Mouse (Mus musculus) urinary bladder, postnatal 0 days (tissue): ENCODE data around the gene Agtpbp1. TPM values are rescaled to one million over a fixed set of nuclear protein-coding genes. Genes with fewer than 3 reads are reported as not detected.

Source experiments
- polyA plus RNA-seq: library from polyadenylated mRNA; unstranded; fragments of >200 nt; fragmentation: Nextera tagmentation; extraction: Ambion mirVana; gene quantifications from 2 replicates; pipeline ENCODE4 v1.2.1, GENCODE M21; 2015

Agtpbp1 gene
- polyA plus RNA-seq = 17.9 and 20.9 TPM in 2 replicates

GRCm38 (mm10) chr13:59584947-59585647 lies at the start of gene Agtpbp1, which contains the start of gene Naa35:
Gene Agtpbp1, minus strand, starts transcription at chr13:59585227.
Gene Naa35, plus strand, starts transcription at chr13:59585259.

Other genes with a start within 250 kb of the Agtpbp1 start
- 46.9 and 55.7 TPM in 2 replicates for gene Naa35, start within 50 bp of the Agtpbp1 start, polyA plus RNA-seq
- gene Golm1, start 90.6 kb upstream of the Agtpbp1 start, polyA plus RNA-seq = 17.8 and 18.2 TPM in 2 replicates
- gene 4921517D22Rik, start 108.9 kb upstream of the Agtpbp1 start, polyA plus RNA-seq = not detected in 2 replicates
- gene Spata31d1a, start 125.1 kb upstream of the Agtpbp1 start, polyA plus RNA-seq = not detected in 2 replicates
- gene Spata31d1b, start 127.1 kb upstream of the Agtpbp1 start, polyA plus RNA-seq = not detected in 2 replicates
- gene Spata31d1d, start 146.5 kb upstream of the Agtpbp1 start, polyA plus RNA-seq = not detected in 2 replicates
- not detected in 2 replicates for gene 1700014D04Rik, start 161.5 kb upstream of the Agtpbp1 start, polyA plus RNA-seq
- 79.9 and 80.6 TPM in 2 replicates for gene Isca1, start 184.6 kb upstream of the Agtpbp1 start, polyA plus RNA-seq
- gene Gm49354, start 197.0 kb upstream of the Agtpbp1 start, polyA plus RNA-seq = not detected in 2 replicates
- gene Tut7, start 237.9 kb upstream of the Agtpbp1 start, polyA plus RNA-seq = 28.7 and 34.7 TPM in 2 replicates